Mouse (Mus musculus): Measurements from ENCODE around the gene Olig3. TPM values are rescaled to one million over a fixed set of nuclear protein-coding genes. Genes with fewer than 3 reads are reported as not detected.
A peak's percentile ranks its signal among the peaks of the same experiment; 100 is the strongest.
"Not testable (repeated sequence)": the region's sequence is repeated elsewhere in the genome, so short reads cannot be mapped to it uniquely, and the experiment has no call there.

The Olig3 gene
- total and polyA plus RNA-seq, 2 experiments from 2014 or later = 0.65 TPM; not detected in 1

DNA sequence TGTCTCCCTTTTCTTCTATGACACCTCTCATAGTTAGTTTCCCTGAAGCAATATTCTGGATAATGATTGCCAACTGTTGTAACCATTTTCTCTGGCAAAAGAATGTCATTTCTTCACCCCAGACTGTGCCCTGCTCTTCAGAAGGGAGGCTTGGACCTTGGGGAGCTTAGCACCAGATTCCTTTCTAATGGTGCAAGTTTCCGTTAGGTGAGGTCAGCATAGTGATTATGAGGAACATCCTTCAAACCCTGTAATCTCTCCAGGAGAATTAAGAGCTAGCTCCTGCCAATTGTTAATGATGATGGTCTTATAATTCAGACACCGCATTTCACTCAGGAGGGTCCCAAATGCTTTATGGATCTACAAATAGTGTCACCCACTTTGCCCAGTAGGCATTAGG is 19.5 kb downstream of the Olig3 start:
- no peak for TF ChIP-seq CTCF (IDR thresholded peaks at IDR 0.05; ENCODE audit: low read depth)
- no peak for DNase-seq
- Histone ChIP-seq H3K4me1 (ENCODE audit: insufficient read depth) (no peaks in the 10 kb centered on the region), H3K9ac (no peak overlapping the region), H3K9me3 (ENCODE audit: low read length) (no peaks in the 10 kb centered on the region), H3K4me2 (ENCODE audit: low read depth) (no peak overlapping the region), H3K27me3 (ENCODE audit: insufficient read depth, low read length) (peaks cover 5% of the 10 kb centered on the region; the same call in 1 of the 2 replicates), H3K27ac (ENCODE audit: low read depth, low read length) (no peak overlapping the region), H3K36me3 (ENCODE audit: insufficient read depth) (no peaks in the 10 kb centered on the region), H3K4me3 (ENCODE audit: low read depth, low read length) (no peak overlapping the region)
- ATAC-seq = no peak
- 92% methylated on average over 2 of the region's 2 CpGs for WGBS

GRCm38 (mm10) chr10:19380971-19381370 is 24.6 kb downstream of the Olig3 start:
- not testable (repeated sequence) for H3K4me2 ChIP-seq (ENCODE audit: low read depth); ATAC-seq
- 92% methylated on average over 1 of the region's 1 CpGs for WGBS

GRCm38 (mm10) chr10:19384176-19384575 is 27.8 kb downstream of the Olig3 start:
- 87% methylated on average over 3 of the region's 3 CpGs for WGBS
- Histone ChIP-seq H3K4me3 (ENCODE audit: low read depth, low read length) (no peak overlapping the region), H3K27me3 (ENCODE audit: insufficient read depth, low read length) (no peaks in the 10 kb centered on the region), H3K9me3 (ENCODE audit: low read length) (no peaks in the 10 kb centered on the region), H3K4me1 (ENCODE audit: insufficient read depth) (no peaks in the 10 kb centered on the region), H3K27ac (ENCODE audit: low read depth, low read length) (no peak overlapping the region), H3K9ac (no peak overlapping the region), H3K4me2 (ENCODE audit: low read depth) (no peak overlapping the region), H3K36me3 (ENCODE audit: insufficient read depth) (no peaks in the 10 kb centered on the region)
- DNase-seq (no peak), ATAC-seq (no peak)
- TF ChIP-seq CTCF (IDR thresholded peaks at IDR 0.05; ENCODE audit: low read depth) = peak; percentile 28; the same call in 1 of the 2 replicates

More at GRCm38 (mm10) chr10:19380971-19381370, 24.6 kb downstream of the Olig3 start:
- not testable (repeated sequence) for H3K27me3 ChIP-seq (ENCODE audit: insufficient read depth, low read length); H3K4me1 ChIP-seq (ENCODE audit: insufficient read depth); H3K36me3 ChIP-seq (ENCODE audit: insufficient read depth); H3K9ac ChIP-seq; DNase-seq; H3K27ac ChIP-seq (ENCODE audit: low read depth, low read length); H3K4me3 ChIP-seq (ENCODE audit: low read depth, low read length); H3K9me3 ChIP-seq (ENCODE audit: low read length)

DNA sequence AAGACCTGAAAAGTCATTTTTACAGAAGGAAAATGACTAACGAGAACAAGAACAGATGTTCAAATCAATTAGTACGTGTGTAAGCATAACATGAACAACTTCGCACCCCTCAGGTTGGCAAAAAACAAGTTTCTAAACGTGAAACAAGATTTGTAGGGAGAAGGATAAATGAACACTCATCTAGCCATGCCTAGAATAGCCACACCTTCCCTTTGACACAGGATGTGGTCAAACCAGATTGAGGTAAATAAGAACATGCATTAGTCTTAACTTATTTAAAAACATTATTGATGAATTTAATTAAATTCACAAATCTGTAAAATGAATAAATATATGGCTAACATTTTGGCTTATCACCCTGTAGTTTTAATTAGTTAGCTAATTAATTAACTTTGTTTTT is 35.5 kb downstream of the Olig3 start:
- Histone ChIP-seq H3K9ac (no peak overlapping the region), H3K27me3 (ENCODE audit: insufficient read depth, low read length) (no peaks in the 10 kb centered on the region; the same call in 1 of the 2 replicates), H3K9me3 (ENCODE audit: low read length) (no peaks in the 10 kb centered on the region), H3K36me3 (ENCODE audit: insufficient read depth) (no peaks in the 10 kb centered on the region), H3K4me3 (ENCODE audit: low read depth, low read length) (no peak overlapping the region), H3K27ac (ENCODE audit: low read depth, low read length) (no peak overlapping the region), H3K4me2 (ENCODE audit: low read depth) (no peak overlapping the region), H3K4me1 (ENCODE audit: insufficient read depth) (no peaks in the 10 kb centered on the region)
- ATAC-seq = no peak
- no peak for TF ChIP-seq CTCF (IDR thresholded peaks at IDR 0.05; ENCODE audit: low read depth)
- 56% methylated on average over 4 of the region's 4 CpGs for WGBS
- no peak for DNase-seq

DNA sequence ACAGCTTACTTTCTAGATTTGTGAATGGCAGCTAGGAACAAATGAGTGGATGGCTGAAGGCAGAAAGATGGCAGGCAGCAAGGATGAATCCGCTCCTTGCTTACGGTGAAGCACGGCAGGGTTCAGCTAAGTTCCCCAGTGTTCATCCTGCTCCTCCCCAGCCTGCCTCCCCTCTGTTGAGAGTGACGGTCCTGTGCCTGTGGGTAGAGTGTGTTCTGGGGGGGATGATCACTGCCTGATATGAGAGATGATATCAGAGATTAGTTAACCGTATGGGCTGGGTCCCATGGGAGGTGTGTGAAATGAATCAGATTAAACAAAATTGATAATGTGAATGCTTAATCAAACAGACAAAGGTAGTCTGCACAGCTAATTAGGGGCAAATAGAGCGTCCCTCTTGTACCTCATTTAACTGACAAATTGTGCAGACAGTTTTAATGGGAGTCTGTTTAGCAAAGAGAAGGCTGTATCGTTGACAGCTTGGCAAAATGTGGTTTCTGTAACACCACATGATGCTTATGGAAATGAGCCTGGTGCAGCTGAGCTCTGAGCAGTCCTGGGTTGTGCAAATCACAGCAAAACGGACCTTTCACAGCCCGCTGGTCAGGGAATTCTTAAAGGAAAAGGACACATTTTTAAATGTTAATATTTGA is 40.3 kb downstream of the Olig3 start:
- H3K4me1 ChIP-seq (ENCODE audit: insufficient read depth) = peaks cover 5% of the 10 kb centered on the region
- 6% methylated on average over 9 of the region's 9 CpGs for WGBS

DNA sequence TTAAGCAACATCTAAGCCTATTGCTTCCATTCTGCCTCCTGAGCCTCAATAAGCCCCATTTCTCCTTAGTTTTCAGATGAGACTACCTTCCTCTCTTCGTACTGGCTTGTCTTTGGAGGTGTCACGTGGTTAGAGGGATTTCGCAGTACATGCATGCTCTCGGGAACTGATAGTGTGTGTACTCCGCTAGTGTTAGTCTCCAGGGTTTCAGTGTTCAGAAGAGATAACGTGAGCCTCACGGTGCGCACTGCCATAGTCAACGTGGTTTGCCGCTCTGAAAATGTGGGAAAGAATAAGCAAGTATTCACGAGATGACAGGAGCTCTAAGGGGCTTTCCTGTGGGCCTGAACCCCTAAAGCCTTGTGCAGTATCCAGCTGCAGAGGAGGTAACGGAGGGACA is 41.1 kb downstream of the Olig3 start:
- DNase-seq = peak; percentile 11
- peak; percentile 38; the same call in 1 of the 2 replicates for ATAC-seq
- H3K9ac ChIP-seq = no peak overlapping the region
- peaks cover 5% of the 10 kb centered on the region for H3K4me1 ChIP-seq (ENCODE audit: insufficient read depth)
- H3K27ac ChIP-seq (ENCODE audit: low read depth, low read length) = no peak overlapping the region
- no peaks in the 10 kb centered on the region for H3K9me3 ChIP-seq (ENCODE audit: low read length)
- no peak for TF ChIP-seq CTCF (IDR thresholded peaks at IDR 0.05; ENCODE audit: low read depth)
- no peak overlapping the region for H3K4me3 ChIP-seq (ENCODE audit: low read depth, low read length)
- no peaks in the 10 kb centered on the region for H3K27me3 ChIP-seq (ENCODE audit: insufficient read depth, low read length)
- WGBS = 59% methylated on average over 12 of the region's 12 CpGs
- no peaks in the 10 kb centered on the region for H3K36me3 ChIP-seq (ENCODE audit: insufficient read depth)
- peak overlapping the region; percentile 13 for H3K4me2 ChIP-seq (ENCODE audit: low read depth)

More for the DNA sequence above, 40.3 kb downstream of the Olig3 start:
- Histone ChIP-seq H3K36me3 (ENCODE audit: insufficient read depth) (no peaks in the 10 kb centered on the region), H3K4me2 (ENCODE audit: low read depth) (peak overlapping the region; percentile 13), H3K27ac (ENCODE audit: low read depth, low read length) (no peak overlapping the region), H3K9me3 (ENCODE audit: low read length) (no peaks in the 10 kb centered on the region), H3K4me3 (ENCODE audit: low read depth, low read length) (no peak overlapping the region), H3K27me3 (ENCODE audit: insufficient read depth, low read length) (no peaks in the 10 kb centered on the region; the same call in 1 of the 2 replicates), H3K9ac (no peak overlapping the region)
- no peak for TF ChIP-seq CTCF (IDR thresholded peaks at IDR 0.05; ENCODE audit: low read depth)
- ATAC-seq (peak; percentile 97), DNase-seq (peak; percentile 64)

GRCm38 (mm10) chr10:19401136-19401535 is 44.8 kb downstream of the Olig3 start:
- DNase-seq = no peak
- Histone ChIP-seq H3K4me2 (ENCODE audit: low read depth) (no peak overlapping the region), H3K36me3 (ENCODE audit: insufficient read depth) (no peaks in the 10 kb centered on the region), H3K9me3 (ENCODE audit: low read length) (no peaks in the 10 kb centered on the region), H3K4me3 (ENCODE audit: low read depth, low read length) (no peak overlapping the region), H3K27me3 (ENCODE audit: insufficient read depth, low read length) (no peaks in the 10 kb centered on the region), H3K27ac (ENCODE audit: low read depth, low read length) (no peak overlapping the region), H3K4me1 (ENCODE audit: insufficient read depth) (peaks cover 5% of the 10 kb centered on the region), H3K9ac (no peak overlapping the region)
- ATAC-seq = no peak
- 39% methylated on average over 5 of the region's 5 CpGs for WGBS
- no peak for TF ChIP-seq CTCF (IDR thresholded peaks at IDR 0.05; ENCODE audit: low read depth)

All from forebrain, postnatal 0 days (tissue).